Mouse (Mus musculus) forebrain, embryonic 10.5 days (tissue): ENCODE results near the gene Cldn34b2. TPM values are rescaled to one million over a fixed set of nuclear protein-coding genes. Genes with fewer than 3 reads are reported as not detected.
"Not testable (repeated sequence)": the region's sequence is repeated elsewhere in the genome, so short reads cannot be mapped to it uniquely, and the experiment has no call there.

Source experiments
- DNase-seq: peaks from one replicate; pipeline ENCODE4 v3.0.0-alpha.2; 2017; ENCODE audit warnings: low spot score; ENCODE audit errors: extremely low spot score
- H3K27ac ChIP-seq: fragments of 300-500 bp; sonication (generic); 2 replicates; pipeline ENCODE4 v1.5.1; 2016; ENCODE audit warnings: mild to moderate bottlenecking
- H3K27me3 ChIP-seq: fragments of 300-500 bp; sonication (generic); 2 replicates; pipeline ENCODE4 v1.6.1; 2016; ENCODE audit warnings: mild to moderate bottlenecking; ENCODE audit not compliant: poor library complexity, severe bottlenecking
- H3K36me3 ChIP-seq: fragments of 300-500 bp; sonication (generic); replicated peaks from 2 replicates; pipeline ENCODE4 v1.6.1; 2016; ENCODE audit warnings: mild to moderate bottlenecking, moderate library complexity
- H3K4me1 ChIP-seq: fragments of 300-500 bp; sonication (generic); 2 replicates; pipeline ENCODE4 v1.6.1; 2016
- H3K4me3 ChIP-seq: fragments of 300-500 bp; sonication (generic); 2 replicates; pipeline ENCODE4 v1.5.1; 2016; ENCODE audit warnings: mild to moderate bottlenecking, moderate library complexity
- H3K9me3 ChIP-seq: fragments of 300-500 bp; sonication (generic); 2 replicates; pipeline ENCODE4 v1.6.1; 2016; ENCODE audit warnings: mild to moderate bottlenecking, moderate library complexity
- WGBS: fragments of 180-500 bp; shearing (Covaris S2); methylation state at CpG from one replicate; pipeline ENCODE4 v1.1.7; 2016; 5-methylcytosine and 5-hydroxymethylcytosine counted together
- polyA plus RNA-seq: library from polyadenylated mRNA; unstranded; fragments of >200 nt; fragmentation: Nextera tagmentation; extraction: Ambion mirVana; gene quantifications from 2 replicates; pipeline ENCODE4 v1.2.1, GENCODE M21; 2016

Cldn34b2 gene
- polyA plus RNA-seq, 1 experiment from 2014 or later = not detected

GRCm38 (mm10) chrX:155089693-155090092 is 38.5 kb downstream of the Cldn34b2 start, which contains the start of gene Magea1:
Gene Magea1 (minus strand): TSS chrX:155089793.
- not testable (repeated sequence) for H3K4me1 ChIP-seq, H3K36me3 ChIP-seq, DNase-seq, H3K4me3 ChIP-seq, H3K27ac ChIP-seq, H3K9me3 ChIP-seq, H3K27me3 ChIP-seq
- 100% methylated on average over 1 of the region's 2 CpGs for WGBS

Other genes with a start within 250 kb of the Cldn34b2 start
- gene Cldn34b1, start 238.1 kb downstream of the Cldn34b2 start, polyA plus RNA-seq = not detected in 2 replicates
- gene Magea6, start 192.4 kb downstream of the Cldn34b2 start, polyA plus RNA-seq = not detected in 2 replicates
- not detected in 2 replicates for gene Magea3, start 178.9 kb downstream of the Cldn34b2 start, polyA plus RNA-seq
- not detected in 2 replicates for gene Magea8, start 132.6 kb downstream of the Cldn34b2 start, polyA plus RNA-seq
- gene Magea5, start 65.3 kb downstream of the Cldn34b2 start, polyA plus RNA-seq = not detected in 2 replicates
- gene Magea1, start 38.6 kb downstream of the Cldn34b2 start, polyA plus RNA-seq = not detected in 2 replicates
- gene Magea2, start 34.7 kb downstream of the Cldn34b2 start, polyA plus RNA-seq = not detected in 2 replicates
- 58.4 and 65.7 TPM in 2 replicates for gene Sat1, start 88.0 kb upstream of the Cldn34b2 start, polyA plus RNA-seq
- gene Acot9, start 134.0 kb upstream of the Cldn34b2 start, polyA plus RNA-seq = 15.9 and 16.8 TPM in 2 replicates
- 275 and 278 TPM in 2 replicates for gene Prdx4, start 212.3 kb upstream of the Cldn34b2 start, polyA plus RNA-seq